Mouse (Mus musculus): ENCODE results near the gene 2210407C18Rik. TPM values are rescaled to one million over a fixed set of nuclear protein-coding genes. Genes with fewer than 3 reads are reported as not detected.

Gene 2210407C18Rik
- not detected for total RNA-seq (2022)

DNA sequence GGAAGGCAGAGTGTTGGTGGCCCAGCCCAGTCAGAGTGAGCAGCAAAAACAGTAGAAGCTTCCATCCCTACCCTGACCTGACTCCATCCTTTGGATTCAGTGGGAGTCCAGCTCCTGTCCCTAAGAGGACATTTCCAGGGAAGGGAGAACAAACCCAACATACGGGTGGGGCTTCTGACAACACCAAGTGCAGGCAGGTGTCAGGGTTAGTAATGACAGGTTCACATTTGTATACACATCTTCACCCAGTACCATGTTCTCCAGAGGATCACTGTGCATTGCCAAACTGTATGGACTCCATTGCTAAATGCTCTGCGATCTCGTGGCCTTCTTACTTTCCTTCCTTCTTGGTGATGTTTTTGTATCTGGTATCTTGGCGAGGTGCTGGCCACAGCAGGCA, at the start of gene 2210407C18Rik:
TSS of gene 2210407C18Rik (minus strand) at position 101 of the 400 bp plus-strand sequence.
- no peak for DNase-seq

DNA sequence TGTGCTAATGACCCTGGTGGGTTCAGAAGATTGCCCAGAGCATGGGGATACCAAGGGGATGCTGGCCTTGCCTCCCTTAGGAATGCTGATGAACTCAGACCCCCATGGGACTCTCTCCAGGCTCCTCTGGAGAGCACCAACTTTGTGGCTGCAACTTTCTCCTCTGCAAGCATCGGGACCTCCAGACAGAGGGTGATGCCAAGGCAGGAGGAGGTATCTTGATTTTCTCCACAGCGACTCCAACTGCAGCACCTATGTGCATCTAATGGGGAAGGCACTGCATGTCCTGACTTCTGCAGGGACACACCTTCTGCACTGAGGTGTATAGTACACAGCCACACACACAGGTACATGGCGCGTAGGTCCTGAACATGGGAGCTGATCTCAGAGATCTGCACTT, 42.7 kb upstream of the 2210407C18Rik start, which contains the start of gene Olfr322:
TSS of gene Olfr322 (plus strand) at position 187 of the 400 bp plus-strand sequence.
- no peak for DNase-seq

DNA sequence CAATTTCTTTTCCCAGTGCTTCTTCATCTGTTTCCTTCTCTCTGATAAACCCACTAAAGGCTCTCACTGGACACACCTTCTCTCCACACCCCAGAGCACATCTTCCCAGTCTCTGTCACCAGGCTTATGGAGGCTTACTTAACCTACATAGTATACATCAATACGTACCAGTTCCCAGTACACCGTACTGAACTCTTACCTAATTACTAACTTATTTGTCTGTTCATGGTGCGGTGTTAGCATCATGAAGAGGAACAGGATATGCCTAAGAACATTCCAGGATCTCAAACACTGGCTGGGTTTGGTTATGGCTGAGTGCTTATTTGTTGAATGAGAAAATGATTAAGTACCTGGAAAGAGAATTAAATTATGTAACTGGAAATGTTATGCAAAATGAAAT, 39.3 kb upstream of the 2210407C18Rik start:
- no peak for DNase-seq

DNA sequence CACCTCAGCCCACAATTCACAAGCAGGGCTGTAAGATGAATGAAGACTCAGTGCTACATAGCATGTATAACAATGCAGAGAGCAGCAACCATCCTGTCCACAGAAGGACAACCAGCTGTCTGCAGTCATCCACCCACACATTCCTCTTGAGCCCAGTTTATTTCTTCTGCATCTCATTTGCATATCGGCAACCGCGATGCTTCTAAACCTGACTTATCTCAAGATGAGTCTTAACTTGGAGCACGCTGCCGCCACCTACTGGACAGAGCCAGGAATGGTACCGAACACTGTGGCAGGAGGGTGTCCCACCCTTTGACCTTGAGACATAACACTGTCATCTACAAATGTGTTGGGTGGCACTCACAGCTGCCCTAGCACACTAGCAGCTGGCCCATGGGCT, 27.5 kb upstream of the 2210407C18Rik start:
- DNase-seq: no peak

GRCm38 (mm10) chr11:58641638-58642358, 25.9 kb upstream of the 2210407C18Rik start:
- DNase-seq: no peak

DNA sequence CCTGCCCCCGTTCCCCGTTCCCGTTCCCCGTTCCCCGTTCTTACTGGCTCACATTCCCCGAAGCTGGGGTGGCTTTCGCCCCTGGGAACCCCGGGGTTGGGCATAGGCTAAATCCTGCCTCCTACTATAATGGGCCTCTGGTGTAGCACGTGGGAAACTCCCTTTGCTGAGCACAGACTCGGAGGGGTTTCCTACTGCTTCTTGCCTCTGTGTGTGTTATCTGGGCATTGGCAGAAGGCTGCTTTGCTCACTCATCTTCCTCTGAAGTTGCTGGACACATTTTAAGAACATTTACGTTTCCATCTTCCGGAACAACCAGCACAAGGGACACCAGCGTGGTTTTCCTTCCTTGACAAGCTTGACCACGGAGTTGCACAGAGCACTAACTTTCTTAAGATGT, 25.2 kb upstream of the 2210407C18Rik start:
- DNase-seq: no peak

DNA sequence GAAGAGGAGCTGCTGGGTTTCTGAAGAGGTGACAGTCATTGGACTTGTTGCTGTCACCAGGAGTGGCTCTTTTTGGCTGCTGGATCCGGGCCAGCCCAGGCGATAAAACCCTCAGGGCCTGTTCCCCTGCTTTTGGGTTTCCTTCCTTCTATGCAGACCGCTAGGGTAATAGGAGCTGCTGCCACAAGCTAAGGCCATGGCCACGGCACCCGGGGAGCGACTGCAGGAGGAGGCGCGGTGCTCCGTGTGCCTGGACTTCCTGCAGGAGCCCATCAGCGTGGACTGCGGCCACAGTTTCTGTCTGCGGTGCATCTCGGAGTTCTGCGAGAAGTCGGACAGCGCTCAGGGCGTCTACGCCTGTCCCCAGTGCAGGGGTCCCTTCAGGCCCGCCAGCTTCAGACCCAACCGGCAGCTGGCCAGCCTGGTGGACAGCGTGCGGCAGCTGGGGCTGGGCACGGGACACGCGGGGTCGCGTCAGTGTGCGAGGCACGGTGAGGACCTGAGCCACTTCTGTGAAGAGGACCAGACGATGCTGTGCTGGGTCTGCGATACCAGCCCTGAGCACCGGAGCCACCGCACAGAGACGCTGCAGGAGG, 24.5 kb upstream of the 2210407C18Rik start, which contains the start of gene Trim58:
TSS of gene Trim58 (plus strand) at position 194 of the 596 bp plus-strand sequence.
- no peak for DNase-seq

GRCm38 (mm10) chr11:58638176-58638701, 22.4 kb upstream of the 2210407C18Rik start:
- DNase-seq: peak; percentile 12

- DNase-seq: no peak
Observed at GRCm38 (mm10) chr11:58636376-58636977, 20.6 kb upstream of the 2210407C18Rik start.

DNA sequence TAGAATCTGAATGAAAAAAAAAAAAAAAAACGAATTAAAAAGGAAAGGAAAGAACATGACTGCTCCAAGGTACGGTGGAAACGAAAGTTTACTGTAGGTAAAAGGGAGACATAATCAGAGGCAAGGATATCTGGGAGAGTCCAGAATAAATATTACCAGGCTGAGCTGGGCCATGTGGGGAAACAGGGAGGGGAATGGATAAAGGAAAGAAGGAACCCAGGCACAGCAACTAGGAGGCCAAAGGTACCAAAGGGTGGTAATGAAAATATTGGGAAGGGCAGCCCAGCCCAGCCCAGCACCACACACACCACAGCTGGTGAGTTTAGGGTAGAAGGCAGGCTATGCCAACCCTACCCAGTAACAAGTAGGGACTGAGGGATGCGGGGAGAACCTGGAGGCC, 19.0 kb upstream of the 2210407C18Rik start:
- no peak for DNase-seq

- no peak for DNase-seq
Observed at GRCm38 (mm10) chr11:58630401-58630800, 14.5 kb upstream of the 2210407C18Rik start, which contains the start of gene Olfr323. TSS of gene Olfr323 (minus strand) at chr11:58630501.

- no peak for DNase-seq
Observed at GRCm38 (mm10) chr11:58626146-58626545, 10.3 kb upstream of the 2210407C18Rik start.

DNA sequence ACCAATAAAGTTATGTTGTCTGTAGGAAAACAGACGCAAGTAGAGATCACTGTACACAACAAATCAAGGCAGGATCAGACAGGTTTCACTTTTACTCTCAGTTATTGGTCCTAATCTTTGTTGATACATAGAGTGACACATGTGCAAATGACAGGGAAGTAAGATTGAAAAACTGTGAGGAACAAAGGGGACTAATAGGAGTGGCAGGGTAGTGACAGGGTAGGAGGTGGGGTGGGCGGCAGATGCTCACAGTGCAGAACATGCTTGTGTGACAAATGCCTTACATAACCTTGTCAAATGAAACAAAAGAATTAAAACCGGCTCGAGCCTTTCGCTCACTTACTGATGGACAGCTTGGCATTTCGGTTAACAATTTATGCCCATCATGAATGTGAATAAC, 2.9 kb upstream of the 2210407C18Rik start:
- no peak for DNase-seq

GRCm38 (mm10) chr11:58618369-58618768, 2.5 kb upstream of the 2210407C18Rik start:
- no peak for DNase-seq

DNA sequence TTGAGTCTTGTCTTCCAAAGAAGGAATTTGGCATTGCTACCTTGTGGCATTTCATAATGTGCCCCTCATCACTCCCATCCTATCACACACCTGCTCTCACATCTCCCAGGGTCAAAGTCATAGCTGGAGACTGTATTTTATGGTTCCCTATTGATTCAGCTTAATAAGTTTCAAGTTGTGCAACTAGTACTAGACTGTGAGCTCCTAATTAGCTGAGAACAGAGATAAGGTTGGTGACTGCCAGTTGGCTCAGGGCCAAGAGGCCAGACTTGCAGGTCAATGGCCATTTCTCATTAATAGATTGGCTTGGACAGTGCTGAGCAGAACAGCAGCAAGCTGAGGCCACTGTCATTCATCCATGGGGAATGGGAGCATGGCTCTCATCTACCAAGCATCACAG, 1.3 kb downstream of the 2210407C18Rik start:
- DNase-seq: no peak

DNA sequence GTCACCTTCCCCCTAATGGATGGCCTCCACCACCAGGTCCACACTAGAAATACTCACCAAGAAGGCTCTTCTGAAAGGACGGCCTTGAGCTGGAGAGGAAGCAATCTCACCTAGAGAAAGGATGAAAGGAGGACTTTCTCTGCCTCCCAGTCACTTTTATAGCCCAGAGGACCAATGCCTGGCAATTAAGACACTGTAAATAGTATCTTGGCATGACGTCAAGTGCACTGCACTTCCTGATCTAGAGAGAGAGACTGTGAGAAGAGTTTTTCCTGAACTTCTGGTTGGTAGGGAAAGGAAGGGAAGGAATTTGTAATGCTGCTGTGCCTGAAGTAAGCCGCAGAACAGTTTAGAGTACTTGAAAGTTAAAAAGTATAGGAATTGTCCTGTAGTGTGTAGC, 2.5 kb downstream of the 2210407C18Rik start:
- no peak for DNase-seq

DNA sequence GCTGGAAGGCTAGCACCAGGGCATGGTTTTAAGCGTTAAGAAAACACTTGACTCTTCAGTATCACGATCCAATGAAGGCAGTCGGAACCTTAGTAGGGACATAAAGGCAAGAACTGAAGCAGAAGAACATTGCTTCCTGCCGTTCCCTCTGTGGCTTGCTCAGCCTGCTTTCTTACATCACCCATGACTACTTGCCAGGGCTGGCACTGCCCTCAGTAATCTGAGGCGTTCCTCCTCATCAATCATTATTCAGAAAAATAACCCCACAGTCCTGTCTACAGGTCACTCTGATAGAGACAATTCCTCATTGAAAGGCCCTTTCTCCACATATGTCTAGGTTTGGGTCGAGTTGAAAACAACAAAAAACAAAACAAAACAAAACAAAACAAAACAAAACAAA, 8.8 kb downstream of the 2210407C18Rik start:
- DNase-seq: no peak

DNA sequence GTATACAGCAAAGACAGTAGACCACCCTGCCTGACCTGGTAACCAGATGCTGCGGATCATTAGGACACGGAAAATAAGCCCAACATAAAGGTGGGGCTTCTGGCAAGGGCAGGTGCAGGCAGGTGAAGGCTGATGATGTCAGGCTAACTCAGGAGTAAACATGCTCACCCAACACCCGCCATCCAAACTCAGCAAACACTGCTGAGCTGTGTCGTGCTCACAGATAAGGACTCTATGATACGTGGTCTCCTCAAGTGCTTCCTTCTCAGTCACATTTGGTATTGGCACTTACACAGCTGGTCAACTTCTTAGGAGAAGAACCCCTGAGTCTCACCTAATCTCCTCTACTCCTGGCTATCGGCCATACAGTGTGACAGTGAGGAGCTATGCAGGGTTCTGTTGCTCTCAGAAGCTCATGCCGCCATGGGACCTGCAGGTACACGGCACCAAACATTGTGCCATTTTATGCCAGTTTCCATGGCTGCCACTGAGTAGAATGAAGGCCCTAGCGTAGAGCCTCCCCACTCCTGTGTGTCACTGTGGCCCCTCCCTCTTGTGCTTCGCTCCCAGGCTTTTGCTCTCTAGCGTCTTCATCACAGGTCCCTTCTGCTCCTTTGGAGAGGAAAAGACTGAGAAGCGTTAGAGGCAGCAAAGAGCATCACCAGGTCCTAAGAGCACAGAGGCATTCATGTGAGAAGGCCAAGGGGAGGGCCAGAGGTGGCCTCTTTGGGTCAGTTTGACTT, 9.5 kb downstream of the 2210407C18Rik start:
- DNase-seq: no peak

DNA sequence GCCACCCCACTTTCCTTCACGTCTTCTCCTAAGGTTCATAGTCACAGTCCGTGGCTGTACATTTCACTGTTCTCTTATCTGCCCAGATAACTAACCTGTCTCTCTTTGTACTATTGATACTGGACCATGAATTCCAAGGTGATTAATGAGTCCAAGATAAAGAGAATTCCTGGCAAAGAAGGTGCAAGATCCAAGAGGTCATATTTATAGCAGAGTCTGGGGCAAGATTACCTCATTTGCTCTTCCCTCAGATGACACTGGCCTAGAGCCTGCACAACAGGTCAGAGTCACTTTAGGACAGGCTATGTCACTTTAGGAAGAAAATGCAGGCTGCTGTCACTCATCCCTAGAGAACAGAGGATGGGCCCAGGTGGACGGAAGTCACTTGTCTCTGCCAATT, 10.6 kb downstream of the 2210407C18Rik start:
- no peak for DNase-seq

GRCm38 (mm10) chr11:58604688-58605087, 11.2 kb downstream of the 2210407C18Rik start:
- DNase-seq: no peak

DNA sequence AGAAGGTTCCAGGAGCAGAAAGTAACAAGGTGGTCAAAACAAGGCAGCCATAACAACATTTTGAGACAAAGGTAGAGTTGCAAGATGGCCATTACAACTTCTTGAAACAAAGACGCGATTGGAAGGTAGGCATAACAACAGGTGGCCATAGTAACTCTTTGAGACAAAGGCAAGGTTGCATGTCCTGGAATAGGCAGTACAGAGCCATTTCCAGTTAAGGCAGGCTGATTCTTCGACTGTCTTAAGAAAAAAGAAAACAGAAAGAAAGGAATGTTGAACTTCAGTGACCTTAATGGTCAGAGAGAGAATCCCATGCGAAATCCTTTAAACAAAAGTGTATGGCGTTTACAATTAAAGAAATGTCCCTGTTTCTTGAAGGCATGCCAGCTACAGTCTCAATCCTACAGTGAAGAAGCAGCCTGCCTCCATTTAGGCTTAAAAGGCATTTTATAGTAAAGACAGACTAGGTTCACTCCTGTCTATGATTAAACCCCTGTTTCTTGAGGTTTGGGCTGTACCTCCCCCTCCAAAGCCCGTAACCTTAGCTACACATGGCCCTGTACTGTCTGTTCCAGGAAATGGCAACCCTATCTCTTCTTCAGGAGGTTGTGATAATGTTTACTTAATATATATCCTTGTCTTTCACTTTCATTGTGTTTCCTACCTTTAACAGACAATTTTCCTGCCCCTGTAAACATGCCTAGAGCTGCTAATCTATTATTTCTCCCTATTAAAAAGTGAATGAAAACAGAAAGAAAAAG, 12.9 kb downstream of the 2210407C18Rik start:
- no peak for DNase-seq

- DNase-seq: no peak
Observed at GRCm38 (mm10) chr11:58602062-58602461, 13.8 kb downstream of the 2210407C18Rik start.

Measured in adrenal gland, adult 8-10 months (tissue).